Mouse (Mus musculus) forebrain, embryonic 16.5 days (tissue): ENCODE data around the gene Nfatc4. TPM values are rescaled to one million over a fixed set of nuclear protein-coding genes. Genes with fewer than 3 reads are reported as not detected.

Experiments used
- ATAC-seq: fragments of 200-750 bp; cut with Nextera tagmentation; 2 replicates; pipeline ENCODE4 v1.8.0; 2017; ENCODE audit warnings: mild to moderate bottlenecking, moderate library complexity
- H3K27ac ChIP-seq: fragments of 300-500 bp; sonication (generic); 2 replicates; pipeline ENCODE4 v1.5.1; 2014; ENCODE audit warnings: low read length, control low read depth
- H3K27me3 ChIP-seq: fragments of 300-500 bp; sonication (generic); replicated peaks from 2 replicates; pipeline ENCODE4 v1.6.1; 2014; ENCODE audit warnings: low read length; ENCODE audit not compliant: control insufficient read depth, insufficient read depth
- H3K36me3 ChIP-seq: fragments of 300-500 bp; sonication (generic); 2 replicates; pipeline ENCODE4 v1.6.1; 2014; ENCODE audit not compliant: control insufficient read depth, insufficient read depth
- H3K4me1 ChIP-seq: fragments of 300-500 bp; sonication (generic); replicated peaks from 2 replicates; pipeline ENCODE4 v1.6.1; 2014; ENCODE audit warnings: low read length; ENCODE audit not compliant: control insufficient read depth, insufficient read depth
- H3K4me2 ChIP-seq: fragments of 300-500 bp; sonication (generic); 2 replicates; pipeline ENCODE4 v1.6.1; 2014; ENCODE audit warnings: mild to moderate bottlenecking, low read length, control low read depth
- H3K4me3 ChIP-seq: fragments of 300-500 bp; sonication (generic); replicated peaks from 2 replicates; pipeline ENCODE4 v1.5.1; 2014; ENCODE audit warnings: mild to moderate bottlenecking, low read length, control low read depth
- H3K9ac ChIP-seq: fragments of 300-500 bp; sonication (generic); replicated peaks from 2 replicates; pipeline ENCODE4 v1.6.1; 2014; ENCODE audit warnings: low read depth, low read length, control low read depth
- H3K9me3 ChIP-seq: fragments of 300-500 bp; sonication (generic); 2 replicates; pipeline ENCODE4 v1.6.1; 2016; ENCODE audit warnings: low read length; ENCODE audit not compliant: control insufficient read depth
- WGBS: fragments of 180-500 bp; shearing (Covaris S2); extraction: QIAGEN DNeasy Blood & Tissue Kit; methylation state at CpG from one replicate; pipeline ENCODE4 v1.1.7; 2014; 5-methylcytosine and 5-hydroxymethylcytosine counted together
- polyA plus RNA-seq: library from polyadenylated mRNA; unstranded; fragments of >200 nt; fragmentation: Nextera tagmentation; extraction: Ambion mirVana; gene quantifications from 2 replicates; pipeline ENCODE4 v1.2.1, GENCODE M21; 2015

Gene Nfatc4
- polyA plus RNA-seq = 11.7 and 12.3 TPM in 2 replicates

- H3K27ac ChIP-seq = peak within 1 kb of the TSS; percentile 69
- H3K4me1 ChIP-seq = peaks cover 31% of the 10 kb centered on the region
- WGBS = under 1% methylated on average over 46 of the region's 46 CpGs
- H3K27me3 ChIP-seq = no peaks in the 10 kb centered on the region
- peak within 1 kb of the TSS; percentile 49 for H3K4me3 ChIP-seq
- ATAC-seq = peak; percentile 63
- H3K9me3 ChIP-seq = no peaks in the 10 kb centered on the region
- peak within 1 kb of the TSS; percentile 69 for H3K4me2 ChIP-seq
- peak within 1 kb of the TSS; percentile 61 for H3K9ac ChIP-seq
- H3K36me3 ChIP-seq = no peaks in the 10 kb centered on the region
Observed at GRCm38 (mm10) chr14:55822991-55823762, at the start of gene Nfatc4. Nfatc4 (plus strand) TSS chr14:55823144.

DNA sequence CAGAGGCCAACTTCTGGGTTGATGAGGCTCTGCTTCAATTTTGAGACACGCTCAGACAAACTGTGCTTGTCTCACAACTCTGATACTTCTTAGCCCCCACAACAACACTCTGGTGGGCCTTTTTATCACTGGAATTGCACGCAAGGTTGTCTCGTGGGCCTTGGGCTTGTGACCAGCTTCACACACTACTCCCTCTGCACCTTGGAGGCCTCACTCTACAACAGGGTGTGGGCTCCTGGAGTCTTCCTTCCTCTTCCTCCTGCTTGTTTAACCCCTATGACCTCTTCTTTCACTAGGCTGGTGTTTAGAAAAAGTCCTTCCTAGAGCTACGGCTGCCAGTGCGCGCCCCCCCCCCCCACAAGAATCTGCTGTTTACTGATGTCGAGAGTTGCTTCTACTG lies 46.2 kb upstream of the Nfatc4 start:
- H3K9ac ChIP-seq = no peak overlapping the region

GRCm38 (mm10) chr14:55777176-55777575 lies 45.8 kb upstream of the Nfatc4 start:
- Histone ChIP-seq H3K4me2 (no peak overlapping the region), H3K9ac (no peak overlapping the region), H3K9me3 (no peaks in the 10 kb centered on the region), H3K4me1 (no peaks in the 10 kb centered on the region), H3K27ac (no peak overlapping the region), H3K4me3 (no peak overlapping the region), H3K36me3 (no peaks in the 10 kb centered on the region), H3K27me3 (peaks cover 9% of the 10 kb centered on the region)
- ATAC-seq = no peak
- 73% methylated on average over 3 of the region's 3 CpGs for WGBS

More for the DNA sequence above, 46.2 kb upstream of the Nfatc4 start:
- Histone ChIP-seq H3K4me1 (no peaks in the 10 kb centered on the region), H3K36me3 (no peaks in the 10 kb centered on the region), H3K9me3 (no peaks in the 10 kb centered on the region), H3K27ac (no peak overlapping the region), H3K4me2 (no peak overlapping the region), H3K27me3 (peaks cover 6% of the 10 kb centered on the region), H3K4me3 (no peak overlapping the region)
- ATAC-seq = no peak
- 84% methylated on average over 7 of the region's 7 CpGs for WGBS

GRCm38 (mm10) chr14:55777806-55778205 lies 45.1 kb upstream of the Nfatc4 start:
- no peaks in the 10 kb centered on the region for H3K4me1 ChIP-seq
- no peaks in the 10 kb centered on the region for H3K36me3 ChIP-seq
- no peak overlapping the region for H3K9ac ChIP-seq
- peaks cover 15% of the 10 kb centered on the region for H3K27me3 ChIP-seq
- no peak for ATAC-seq
- H3K4me3 ChIP-seq = no peak overlapping the region
- H3K9me3 ChIP-seq = no peaks in the 10 kb centered on the region
- H3K27ac ChIP-seq = no peak overlapping the region
- no peak overlapping the region for H3K4me2 ChIP-seq
- WGBS = 91% methylated on average over 11 of the region's 11 CpGs

- H3K27ac ChIP-seq = no peak overlapping the region
- no peak overlapping the region for H3K4me2 ChIP-seq
- 93% methylated on average over 15 of the region's 15 CpGs for WGBS
- no peak overlapping the region for H3K9ac ChIP-seq
- H3K4me3 ChIP-seq = no peak overlapping the region
- peaks cover 5% of the 10 kb centered on the region for H3K4me1 ChIP-seq
- no peaks in the 10 kb centered on the region for H3K36me3 ChIP-seq
- peaks cover 23% of the 10 kb centered on the region for H3K27me3 ChIP-seq
- no peaks in the 10 kb centered on the region for H3K9me3 ChIP-seq
- ATAC-seq = no peak
Observed at GRCm38 (mm10) chr14:55778686-55779085, 44.3 kb upstream of the Nfatc4 start.

GRCm38 (mm10) chr14:55779656-55780055 lies 43.3 kb upstream of the Nfatc4 start:
- no peaks in the 10 kb centered on the region for H3K9me3 ChIP-seq
- WGBS = 69% methylated on average over 16 of the region's 16 CpGs

DNA sequence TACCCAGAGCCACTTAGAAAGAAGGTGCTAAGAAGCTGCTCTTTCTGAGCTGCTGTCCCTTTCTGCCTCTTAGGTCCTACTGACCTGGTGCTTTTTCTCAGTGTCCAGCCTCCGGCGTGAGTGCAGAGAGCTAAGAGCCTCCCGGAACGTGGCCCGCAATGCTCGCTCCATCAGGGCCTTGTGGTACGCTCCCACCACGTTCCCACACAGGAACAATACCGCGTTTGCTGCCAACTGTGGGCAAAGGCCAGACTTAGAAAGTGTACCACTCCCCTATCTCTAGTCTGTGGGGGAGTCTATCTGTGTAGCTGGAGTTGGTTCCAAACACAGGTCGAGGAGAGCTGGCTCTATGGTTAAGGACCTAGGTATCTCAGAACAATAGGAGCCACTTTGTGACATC lies 42.2 kb upstream of the Nfatc4 start:
- Histone ChIP-seq H3K36me3 (no peaks in the 10 kb centered on the region), H3K4me1 (peaks cover 8% of the 10 kb centered on the region), H3K4me2 (no peak overlapping the region), H3K27me3 (peaks cover 38% of the 10 kb centered on the region), H3K9ac (no peak overlapping the region), H3K4me3 (no peak overlapping the region), H3K9me3 (no peaks in the 10 kb centered on the region), H3K27ac (no peak overlapping the region)
- 82% methylated on average over 11 of the region's 11 CpGs for WGBS
- 0 out of 2 replicates have a peak, but pooled peaks have one; percentile 17 for ATAC-seq

More at GRCm38 (mm10) chr14:55779656-55780055, 43.3 kb upstream of the Nfatc4 start:
- Histone ChIP-seq H3K36me3 (no peaks in the 10 kb centered on the region), H3K4me1 (peaks cover 8% of the 10 kb centered on the region), H3K4me2 (no peak overlapping the region), H3K4me3 (no peak overlapping the region), H3K27me3 (peaks cover 30% of the 10 kb centered on the region), H3K27ac (no peak overlapping the region), H3K9ac (no peak overlapping the region)
- ATAC-seq = no peak

DNA sequence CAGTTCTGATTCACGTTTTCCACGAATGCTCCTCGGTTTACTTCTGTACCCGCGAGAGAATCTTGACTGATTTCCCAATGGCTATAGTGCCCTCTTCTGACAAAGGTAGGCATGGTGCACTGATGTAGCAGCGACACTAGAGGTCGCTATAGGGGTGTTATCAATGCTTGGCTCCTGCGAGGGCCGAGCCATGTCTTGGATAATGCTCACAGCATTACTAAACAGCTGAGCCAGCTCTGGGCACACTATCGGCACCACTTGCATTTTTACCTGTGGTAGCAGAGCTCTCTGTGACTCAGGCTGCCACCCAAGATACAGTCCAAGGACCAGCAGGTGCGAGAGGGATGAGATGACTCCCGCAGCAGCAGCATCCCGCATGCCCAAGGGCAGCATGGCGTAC lies 41.6 kb upstream of the Nfatc4 start:
- Histone ChIP-seq H3K9me3 (no peaks in the 10 kb centered on the region), H3K4me3 (no peak overlapping the region; the same call in 1 of the 2 replicates), H3K27ac (no peak overlapping the region), H3K4me1 (peaks cover 8% of the 10 kb centered on the region), H3K27me3 (peaks cover 44% of the 10 kb centered on the region), H3K9ac (no peak overlapping the region), H3K4me2 (peak overlapping the region; percentile 4; the same call in 1 of the 2 replicates), H3K36me3 (no peaks in the 10 kb centered on the region)
- WGBS = 12% methylated on average over 14 of the region's 14 CpGs
- ATAC-seq = peak; percentile 79

DNA sequence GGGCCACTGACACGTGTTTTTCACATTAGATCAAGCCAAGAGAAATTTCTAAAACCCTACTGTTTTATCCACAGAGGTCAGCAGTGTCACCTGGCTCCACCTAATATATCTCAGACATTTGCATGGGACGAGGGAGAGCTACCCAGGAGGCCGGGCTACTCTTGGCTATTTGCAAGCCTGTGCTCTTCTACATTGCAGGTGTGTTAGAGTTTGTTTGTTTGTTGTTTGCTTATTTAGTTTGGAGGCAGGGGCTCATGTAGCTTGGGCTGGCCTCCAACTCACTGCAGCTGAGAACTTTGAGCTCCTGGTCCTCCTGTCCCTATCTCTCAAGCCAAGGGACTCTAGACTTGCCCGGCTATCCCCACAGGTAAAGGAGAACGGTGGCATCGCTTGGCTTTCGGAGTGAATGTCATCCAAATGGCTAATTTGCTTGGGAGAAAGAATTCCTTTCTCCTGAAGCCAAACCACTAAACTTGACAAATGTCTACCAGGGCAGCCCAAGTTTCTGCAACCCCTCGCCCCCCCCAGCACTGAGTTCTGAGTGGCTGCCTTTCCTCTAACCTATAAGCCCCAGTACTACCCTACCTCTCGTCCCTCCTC lies 40.5 kb upstream of the Nfatc4 start:
- H3K27me3 ChIP-seq = peaks cover 56% of the 10 kb centered on the region
- peaks cover 8% of the 10 kb centered on the region for H3K4me1 ChIP-seq
- no peak for ATAC-seq
- H3K4me3 ChIP-seq = no peak overlapping the region
- no peaks in the 10 kb centered on the region for H3K36me3 ChIP-seq
- no peak overlapping the region for H3K9ac ChIP-seq
- H3K27ac ChIP-seq = no peak overlapping the region
- no peak overlapping the region for H3K4me2 ChIP-seq
- 57% methylated on average over 9 of the region's 9 CpGs for WGBS
- H3K9me3 ChIP-seq = no peaks in the 10 kb centered on the region
